Mouse (Mus musculus) hindbrain, postnatal 0 days (tissue): ENCODE data around the gene Kmt2d. TPM values are rescaled to one million over a fixed set of nuclear protein-coding genes. Genes with fewer than 3 reads are reported as not detected.

Experiments
- ATAC-seq: fragments of 200-750 bp; cut with Nextera tagmentation; 2 replicates; pipeline ENCODE4 v1.8.0; 2017; ENCODE audit warnings: mild to moderate bottlenecking, moderate TSS enrichment, moderate library complexity
- DNase-seq: peaks from one replicate; pipeline ENCODE4 v3.0.0-alpha.2; 2015; ENCODE audit warnings: low spot score
- H3K27ac ChIP-seq: fragments of 300-500 bp; sonication (generic); 2 replicates; pipeline ENCODE4 v1.5.1; 2014; ENCODE audit warnings: mild to moderate bottlenecking
- H3K27me3 ChIP-seq: fragments of 300-500 bp; sonication (generic); 2 replicates; pipeline ENCODE4 v1.6.1; 2014; ENCODE audit warnings: low read length, mixed read lengths; ENCODE audit not compliant: insufficient read depth
- H3K36me3 ChIP-seq: fragments of 300-500 bp; sonication (generic); 2 replicates; pipeline ENCODE4 v1.6.1; 2014; ENCODE audit warnings: low read length, mixed read lengths; ENCODE audit not compliant: insufficient read depth
- H3K4me1 ChIP-seq: fragments of 300-500 bp; sonication (generic); 2 replicates; pipeline ENCODE4 v1.6.1; 2014; ENCODE audit warnings: antibody characterized with exemption, low read length, mixed read lengths; ENCODE audit not compliant: insufficient read depth
- H3K4me2 ChIP-seq: fragments of 300-500 bp; sonication (generic); 2 replicates; pipeline ENCODE4 v1.6.1; 2014; ENCODE audit warnings: low read depth, mild to moderate bottlenecking, low read length, moderate library complexity, mixed read lengths
- H3K4me3 ChIP-seq: fragments of 300-500 bp; sonication (generic); 2 replicates; pipeline ENCODE4 v1.5.1; 2014; ENCODE audit warnings: low read length
- H3K9ac ChIP-seq: fragments of 300-500 bp; sonication (generic); replicated peaks from 2 replicates; pipeline ENCODE4 v1.6.1; 2014; ENCODE audit warnings: mild to moderate bottlenecking, low read length, moderate library complexity, mixed read lengths
- H3K9me3 ChIP-seq: fragments of 300-500 bp; sonication (generic); 2 replicates; pipeline ENCODE4 v1.6.1; 2016; ENCODE audit warnings: low read length, mixed read lengths
- CTCF ChIP-seq: IDR thresholded peaks from 2 replicates; pipeline ENCODE4 v1.5.1; 2016; ENCODE audit warnings: antibody characterized with exemption, control low read depth, low read depth
- WGBS: fragments of 180-500 bp; shearing (Covaris S2); extraction: QIAGEN DNeasy Blood & Tissue Kit; methylation state at CpG from one replicate; pipeline ENCODE4 v1.1.7; 2014; 5-methylcytosine and 5-hydroxymethylcytosine counted together
- polyA plus RNA-seq: library from polyadenylated mRNA; unstranded; fragments of >200 nt; fragmentation: Nextera tagmentation; extraction: Ambion mirVana; gene quantifications from 2 replicates; pipeline ENCODE4 v1.2.1, GENCODE M21; 2015
- total RNA-seq: library from RNA; depleted of rRNA; stranded (reverse); fragments of >200 nt; gene quantifications from 2 replicates; pipeline ENCODE4 v1.2.3, GENCODE M21; 2014

Kmt2d gene
- total and polyA plus RNA-seq, 2 experiments from 2014 or later: 7.4 to 27.7 TPM

GRCm38 (mm10) chr15:98833281-98833680 lies 37.7 kb downstream of the Kmt2d start:
- Histone ChIP-seq H3K27me3 (no peaks in the 10 kb centered on the region), H3K4me2 (no peak overlapping the region), H3K9ac (no peak overlapping the region), H3K9me3 (no peaks in the 10 kb centered on the region), H3K27ac (no peak overlapping the region), H3K4me3 (no peak overlapping the region), H3K36me3 (peaks cover 52% of the 10 kb centered on the region), H3K4me1 (no peaks in the 10 kb centered on the region)
- TF ChIP-seq CTCF: no peak
- ATAC-seq (no peak), DNase-seq (no peak)
- 85% methylated on average over 11 of the region's 11 CpGs for WGBS

- DNase-seq: no peak
- Histone ChIP-seq H3K27me3 (no peaks in the 10 kb centered on the region), H3K36me3 (peaks cover 43% of the 10 kb centered on the region), H3K4me3 (no peak overlapping the region), H3K27ac (no peak overlapping the region), H3K9me3 (no peaks in the 10 kb centered on the region), H3K9ac (no peak overlapping the region), H3K4me1 (no peaks in the 10 kb centered on the region), H3K4me2 (peak overlapping the region; percentile 77)
- 59% methylated on average over 12 of the region's 12 CpGs for WGBS
- no peak for TF ChIP-seq CTCF
- ATAC-seq: no peak
Observed at GRCm38 (mm10) chr15:98832161-98833058, 38.6 kb downstream of the Kmt2d start.

- 16% methylated on average over 9 of the region's 9 CpGs for WGBS
- no peaks in the 10 kb centered on the region for H3K9me3 ChIP-seq
- H3K27ac ChIP-seq: peak overlapping the region; percentile 85
- peak overlapping the region; percentile 64; the same call in 1 of the 2 replicates for H3K9ac ChIP-seq
- peaks cover 35% of the 10 kb centered on the region for H3K36me3 ChIP-seq
- peak overlapping the region; percentile 77 for H3K4me2 ChIP-seq
- no peak for TF ChIP-seq CTCF
- no peak for DNase-seq
- peak; percentile 55 for ATAC-seq
- peak overlapping the region; percentile 68 for H3K4me3 ChIP-seq
- no peaks in the 10 kb centered on the region for H3K4me1 ChIP-seq
- no peaks in the 10 kb centered on the region for H3K27me3 ChIP-seq
Observed at GRCm38 (mm10) chr15:98831684-98832035, 39.3 kb downstream of the Kmt2d start.

DNA sequence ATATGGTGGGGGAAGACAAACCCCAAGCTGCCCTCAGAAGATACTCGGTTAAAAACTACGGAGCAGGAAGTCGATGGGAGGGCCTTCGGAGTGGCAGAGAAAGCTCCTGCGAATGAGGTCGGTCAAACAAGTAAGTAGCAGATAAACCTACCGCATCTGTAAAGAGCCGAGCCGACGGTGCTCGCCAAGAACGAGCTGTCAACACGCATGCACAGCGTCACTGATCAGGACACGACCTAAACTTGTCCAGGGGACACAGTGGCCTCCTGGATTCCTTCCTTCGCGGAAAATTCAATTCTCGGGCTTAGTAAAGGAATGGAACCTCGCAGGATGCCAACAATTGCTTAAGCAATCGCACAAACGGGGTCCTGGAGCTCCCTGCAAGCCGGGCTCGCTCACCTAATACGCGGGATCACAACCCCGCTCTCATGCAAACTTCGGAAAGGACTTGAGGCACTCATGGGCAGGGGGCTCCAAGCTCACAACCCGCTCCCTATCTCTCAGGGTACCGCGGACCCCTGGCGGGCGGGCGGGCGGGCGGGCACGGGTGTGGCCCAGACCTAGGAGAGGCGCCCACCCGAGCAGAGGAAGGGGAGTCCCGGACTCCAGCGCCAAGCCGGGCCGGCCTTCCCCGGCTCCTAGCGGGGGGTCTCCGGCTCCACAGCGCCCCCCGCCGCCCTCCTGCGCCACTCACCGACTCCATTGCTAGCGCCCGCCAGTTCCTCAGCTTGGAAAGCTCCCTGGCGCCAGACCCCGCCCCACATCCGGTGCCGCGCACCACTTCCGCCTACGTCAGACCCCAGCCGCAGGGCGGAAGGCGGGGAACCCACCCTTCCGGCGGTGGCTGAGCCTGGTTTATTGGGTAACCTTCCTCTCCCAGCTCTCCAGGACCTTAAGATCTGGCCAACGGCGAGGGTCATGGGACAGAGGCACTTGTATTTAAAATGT lies 40.0 kb downstream of the Kmt2d start, which contains the start of gene Prkag1:
Gene Prkag1, minus strand, starts transcription at position 786 of the 948 bp plus-strand sequence.
- H3K4me2 ChIP-seq: peak within 1 kb of the TSS; percentile 77
- peak; percentile 97 for ATAC-seq
- peak; percentile 57; the same call in 1 of the 2 replicates for TF ChIP-seq CTCF
- H3K27me3 ChIP-seq: no peaks in the 10 kb centered on the region
- no peaks in the 10 kb centered on the region for H3K4me1 ChIP-seq
- H3K9me3 ChIP-seq: no peaks in the 10 kb centered on the region
- H3K9ac ChIP-seq: peak within 1 kb of the TSS; percentile 64
- H3K36me3 ChIP-seq: peaks cover 29% of the 10 kb centered on the region
- peak within 1 kb of the TSS; percentile 85 for H3K27ac ChIP-seq
- WGBS: under 1% methylated on average over 64 of the region's 66 CpGs
- peak within 1 kb of the TSS; percentile 68 for H3K4me3 ChIP-seq
- DNase-seq: peak; percentile 98

DNA sequence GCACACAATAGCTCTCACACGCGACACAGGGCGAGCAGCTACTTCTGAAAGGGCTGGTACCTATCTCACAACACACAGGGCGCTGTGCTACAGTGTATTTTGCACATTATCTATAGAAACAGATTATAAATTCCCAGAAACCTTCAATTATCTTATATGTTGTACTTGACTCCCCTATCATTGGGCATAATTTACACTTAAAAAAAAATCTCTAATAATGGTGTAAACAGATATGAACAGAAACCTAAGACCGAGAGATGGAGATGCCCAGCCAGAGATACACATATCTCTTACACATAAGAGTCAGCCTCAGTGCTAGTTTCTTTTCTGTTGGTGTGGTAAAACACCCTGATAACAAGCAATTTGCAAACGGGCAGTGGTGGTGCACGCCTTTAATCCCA lies 43.4 kb downstream of the Kmt2d start:
- DNase-seq (no peak), ATAC-seq (no peak)
- H3K27ac ChIP-seq: no peak overlapping the region
- 92% methylated on average over 7 of the region's 7 CpGs for WGBS
- no peaks in the 10 kb centered on the region for H3K27me3 ChIP-seq
- H3K9me3 ChIP-seq: no peaks in the 10 kb centered on the region
- no peak for TF ChIP-seq CTCF
- H3K4me1 ChIP-seq: no peaks in the 10 kb centered on the region
- no peak overlapping the region for H3K9ac ChIP-seq
- H3K36me3 ChIP-seq: peaks cover 12% of the 10 kb centered on the region; the same call in 1 of the 2 replicates
- no peak overlapping the region for H3K4me2 ChIP-seq
- no peak overlapping the region for H3K4me3 ChIP-seq

DNA sequence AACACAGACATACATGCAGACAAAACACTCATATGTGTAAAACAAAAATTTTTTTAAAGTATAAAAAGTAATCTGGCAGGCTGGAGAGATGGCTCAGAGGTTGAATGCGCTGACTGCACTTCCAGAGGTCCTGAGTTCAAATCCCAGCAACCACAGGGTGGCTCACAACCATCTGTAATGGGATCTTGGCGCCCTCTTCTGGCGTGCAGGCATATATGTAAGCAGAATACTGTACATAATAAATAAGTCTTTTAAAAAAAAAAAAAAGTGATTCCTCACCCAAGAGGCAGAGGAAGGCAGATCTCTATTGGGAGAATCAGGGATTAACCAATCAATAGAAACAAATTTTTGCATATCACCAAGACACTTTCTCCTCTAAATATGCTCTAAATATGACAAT lies 47.6 kb downstream of the Kmt2d start:
- no peaks in the 10 kb centered on the region for H3K9me3 ChIP-seq
- H3K4me3 ChIP-seq: no peak overlapping the region
- ATAC-seq (no peak), DNase-seq (no peak)
- 0 out of 2 replicates have a peak, but pooled peaks have one; percentile 34 for TF ChIP-seq CTCF
- H3K9ac ChIP-seq: no peak overlapping the region
- H3K27me3 ChIP-seq: no peaks in the 10 kb centered on the region
- no peaks in the 10 kb centered on the region for H3K4me1 ChIP-seq
- no peak overlapping the region for H3K27ac ChIP-seq
- H3K36me3 ChIP-seq: peaks cover 16% of the 10 kb centered on the region; the same call in 1 of the 2 replicates
- no peak overlapping the region for H3K4me2 ChIP-seq
- 71% methylated on average over 3 of the region's 3 CpGs for WGBS
